Comparison of ENCODE assay signal across 32 mouse cellular contexts in genomic region chr2:106963560-106963959, GRCm38 (mm10).
"Had no signal": no experiment of that assay in that cellular context is flagged by ENCODE, and none has a peak within 500 bp of the region (broad histone marks: within the 10 kb centered on the region; RNA-seq: fewer than 3 reads in every experiment).

No protein-coding gene starts in this region.

- H3K4me3 ChIP-seq: left cerebral cortex, adult 2 months; limb, embryonic 10.5 days; limb, embryonic 12.5 days; limb, embryonic 13.5 days; limb, embryonic 15.5 days; liver, embryonic 12.5 days; liver, embryonic 13.5 days; liver, embryonic 15.5 days; lung, embryonic 15.5 days; megakaryocyte, embryonic 14.5 days; midbrain, embryonic 10.5 days; midbrain, embryonic 12.5 days; midbrain, embryonic 13.5 days; midbrain, embryonic 15.5 days; myocyte; neural tube, embryonic 12.5 days had no signal

- H3K4me2 ChIP-seq: limb, embryonic 12.5 days; limb, embryonic 13.5 days; limb, embryonic 15.5 days; liver, embryonic 11.5 days; liver, embryonic 12.5 days; liver, embryonic 13.5 days; liver, embryonic 15.5 days; lung, embryonic 14.5 days; lung, embryonic 15.5 days; midbrain, embryonic 11.5 days; midbrain, embryonic 12.5 days; midbrain, embryonic 13.5 days; midbrain, embryonic 15.5 days; neural tube, embryonic 12.5 days had no signal

- H3K9ac ChIP-seq: limb, embryonic 12.5 days; limb, embryonic 13.5 days; limb, embryonic 15.5 days; liver, embryonic 12.5 days; liver, embryonic 13.5 days; liver, embryonic 14.5 days; liver, embryonic 15.5 days; liver, postnatal 0 days; lung, embryonic 14.5 days; lung, embryonic 15.5 days; midbrain, embryonic 12.5 days; midbrain, embryonic 13.5 days; midbrain, embryonic 15.5 days; neural tube, embryonic 12.5 days had no signal

- ATAC-seq: liver, embryonic 12.5 days; liver, postnatal 0 days; lung, postnatal 0 days; midbrain, embryonic 13.5 days; midbrain, embryonic 15.5 days; midbrain, embryonic 16.5 days had no signal

- H3K9me3 ChIP-seq: limb, embryonic 10.5 days; limb, embryonic 12.5 days; limb, embryonic 13.5 days; limb, embryonic 15.5 days; liver, embryonic 12.5 days; liver, embryonic 13.5 days; liver, embryonic 15.5 days; lung, embryonic 15.5 days; megakaryocyte, embryonic 14.5 days; midbrain, embryonic 10.5 days; midbrain, embryonic 12.5 days; midbrain, embryonic 13.5 days; midbrain, embryonic 15.5 days; neural tube, embryonic 12.5 days had no signal

- H3K27me3 ChIP-seq: limb, embryonic 12.5 days; limb, embryonic 13.5 days; limb, embryonic 15.5 days; liver, embryonic 12.5 days; liver, embryonic 13.5 days; liver, embryonic 15.5 days; lung, embryonic 15.5 days; megakaryocyte, embryonic 14.5 days; midbrain, embryonic 12.5 days; midbrain, embryonic 13.5 days; midbrain, embryonic 15.5 days; neural tube, embryonic 12.5 days had no signal

- H3K27ac ChIP-seq: left cerebral cortex, adult 2 months; limb, embryonic 10.5 days; limb, embryonic 12.5 days; limb, embryonic 13.5 days; limb, embryonic 15.5 days; liver, embryonic 12.5 days; liver, embryonic 13.5 days; liver, embryonic 14.5 days; liver, embryonic 15.5 days; lung, embryonic 15.5 days; macrophage; midbrain, embryonic 10.5 days; midbrain, embryonic 12.5 days; midbrain, embryonic 13.5 days; midbrain, embryonic 15.5 days; neural tube, embryonic 12.5 days had no signal

- DNase-seq: left cerebral cortex, postnatal 4 days; liver; liver, embryonic 13.5 days; liver, postnatal 0 days; lung, adult 18-20 months; lung, adult 2 months; lung, embryonic 14.5 days; lung, postnatal 10 days; lung, postnatal 14 days; lung, postnatal 36 days; lung, postnatal 4 days had no signal

- H3K4me1 ChIP-seq: limb, embryonic 10.5 days; limb, embryonic 12.5 days; liver, embryonic 12.5 days; liver, embryonic 13.5 days; liver, embryonic 15.5 days; lung, embryonic 15.5 days; megakaryocyte, embryonic 14.5 days; midbrain, embryonic 10.5 days; midbrain, embryonic 12.5 days; midbrain, embryonic 13.5 days; midbrain, embryonic 15.5 days; neural tube, embryonic 12.5 days had no signal
